Mouse (Mus musculus): ENCODE measurements around the gene Ppp1r35. TPM values are rescaled to one million over a fixed set of nuclear protein-coding genes. Genes with fewer than 3 reads are reported as not detected.
A peak's percentile ranks its signal among the peaks of the same experiment; 100 is the strongest.
"Not testable (repeated sequence)": the region's sequence is repeated elsewhere in the genome, so short reads cannot be mapped to it uniquely, and the experiment has no call there.

Ppp1r35 gene
- total RNA-seq, 1 experiment from 2014 or later, result 61.5 TPM

GRCm38 (mm10) chr5:137748130-137748770 lies 30.4 kb upstream of the Ppp1r35 start:
- peak; percentile 43 to 50; a peak in 3 of 4 replicates for ATAC-seq (replicated peaks in 1 of 2; ENCODE audit: insufficient read depth in 1 of 2, low FRiP score in 2 of 2, low TSS enrichment in 1 of 2, low read depth in 1 of 2, poor library complexity in 2 of 2, severe bottlenecking in 2 of 2)

GRCm38 (mm10) chr5:137749196-137749836 lies 29.3 kb upstream of the Ppp1r35 start:
- peak in 1 of 2 experiments; percentile 5; a peak in 1 of 4 replicates for ATAC-seq (replicated peaks in 1 of 2; ENCODE audit: insufficient read depth in 1 of 2, low FRiP score in 2 of 2, low TSS enrichment in 1 of 2, low read depth in 1 of 2, poor library complexity in 2 of 2, severe bottlenecking in 2 of 2)

GRCm38 (mm10) chr5:137750212-137750611 lies 28.4 kb upstream of the Ppp1r35 start:
- ATAC-seq (replicated peaks in 1 of 2; ENCODE audit: insufficient read depth in 1 of 2, low FRiP score in 2 of 2, low TSS enrichment in 1 of 2, low read depth in 1 of 2, poor library complexity in 2 of 2, severe bottlenecking in 2 of 2), result not testable (repeated sequence)

GRCm38 (mm10) chr5:137751221-137751887 lies 27.3 kb upstream of the Ppp1r35 start:
- no peak for ATAC-seq (replicated peaks in 1 of 2; ENCODE audit: insufficient read depth in 1 of 2, low FRiP score in 2 of 2, low TSS enrichment in 1 of 2, low read depth in 1 of 2, poor library complexity in 2 of 2, severe bottlenecking in 2 of 2)

GRCm38 (mm10) chr5:137751988-137752387 lies 26.7 kb upstream of the Ppp1r35 start:
- ATAC-seq (replicated peaks in 1 of 2; ENCODE audit: insufficient read depth in 1 of 2, low FRiP score in 2 of 2, low TSS enrichment in 1 of 2, low read depth in 1 of 2, poor library complexity in 2 of 2, severe bottlenecking in 2 of 2), result no peak

- no peak for ATAC-seq (replicated peaks in 1 of 2; ENCODE audit: insufficient read depth in 1 of 2, low FRiP score in 2 of 2, low TSS enrichment in 1 of 2, low read depth in 1 of 2, poor library complexity in 2 of 2, severe bottlenecking in 2 of 2)
These were observed 25.4 kb upstream of the Ppp1r35 start for GRCm38 (mm10) chr5:137753111-137753832.

GRCm38 (mm10) chr5:137755425-137755824 lies 23.2 kb upstream of the Ppp1r35 start:
- no peak for ATAC-seq (replicated peaks in 1 of 2; ENCODE audit: insufficient read depth in 1 of 2, low FRiP score in 2 of 2, low TSS enrichment in 1 of 2, low read depth in 1 of 2, poor library complexity in 2 of 2, severe bottlenecking in 2 of 2)

- no peak for ATAC-seq (replicated peaks in 1 of 2; ENCODE audit: insufficient read depth in 1 of 2, low FRiP score in 2 of 2, low TSS enrichment in 1 of 2, low read depth in 1 of 2, poor library complexity in 2 of 2, severe bottlenecking in 2 of 2)
These were observed 22.5 kb upstream of the Ppp1r35 start for GRCm38 (mm10) chr5:137756106-137756505.

- peak; percentile 72 to 77; a peak in 3 of 4 replicates for ATAC-seq (replicated peaks in 1 of 2; ENCODE audit: insufficient read depth in 1 of 2, low FRiP score in 2 of 2, low TSS enrichment in 1 of 2, low read depth in 1 of 2, poor library complexity in 2 of 2, severe bottlenecking in 2 of 2)
These were observed 21.6 kb upstream of the Ppp1r35 start for GRCm38 (mm10) chr5:137756882-137757661.

GRCm38 (mm10) chr5:137757887-137758286 lies 20.8 kb upstream of the Ppp1r35 start:
- ATAC-seq (replicated peaks in 1 of 2; ENCODE audit: insufficient read depth in 1 of 2, low FRiP score in 2 of 2, low TSS enrichment in 1 of 2, low read depth in 1 of 2, poor library complexity in 2 of 2, severe bottlenecking in 2 of 2), result no peak

GRCm38 (mm10) chr5:137758921-137759534 lies 19.6 kb upstream of the Ppp1r35 start:
- ATAC-seq (replicated peaks in 1 of 2; ENCODE audit: insufficient read depth in 1 of 2, low FRiP score in 2 of 2, low TSS enrichment in 1 of 2, low read depth in 1 of 2, poor library complexity in 2 of 2, severe bottlenecking in 2 of 2), result no peak

GRCm38 (mm10) chr5:137759971-137760412 lies 18.7 kb upstream of the Ppp1r35 start:
- peak; percentile 77 to 87 for ATAC-seq (replicated peaks in 1 of 2; ENCODE audit: insufficient read depth in 1 of 2, low FRiP score in 2 of 2, low TSS enrichment in 1 of 2, low read depth in 1 of 2, poor library complexity in 2 of 2, severe bottlenecking in 2 of 2)

- no peak for ATAC-seq (replicated peaks in 1 of 2; ENCODE audit: insufficient read depth in 1 of 2, low FRiP score in 2 of 2, low TSS enrichment in 1 of 2, low read depth in 1 of 2, poor library complexity in 2 of 2, severe bottlenecking in 2 of 2)
These were observed 13.9 kb upstream of the Ppp1r35 start for GRCm38 (mm10) chr5:137764609-137765340.

- ATAC-seq (replicated peaks in 1 of 2; ENCODE audit: insufficient read depth in 1 of 2, low FRiP score in 2 of 2, low TSS enrichment in 1 of 2, low read depth in 1 of 2, poor library complexity in 2 of 2, severe bottlenecking in 2 of 2), result no peak
These were observed 12.4 kb upstream of the Ppp1r35 start for GRCm38 (mm10) chr5:137766270-137766669.

- no peak for ATAC-seq (replicated peaks in 1 of 2; ENCODE audit: insufficient read depth in 1 of 2, low FRiP score in 2 of 2, low TSS enrichment in 1 of 2, low read depth in 1 of 2, poor library complexity in 2 of 2, severe bottlenecking in 2 of 2)
These were observed 10.2 kb upstream of the Ppp1r35 start for GRCm38 (mm10) chr5:137768475-137768874.

- ATAC-seq (replicated peaks in 1 of 2; ENCODE audit: insufficient read depth in 1 of 2, low FRiP score in 2 of 2, low TSS enrichment in 1 of 2, low read depth in 1 of 2, poor library complexity in 2 of 2, severe bottlenecking in 2 of 2), result peak; percentile 69 to 84
These were observed 7.9 kb upstream of the Ppp1r35 start for GRCm38 (mm10) chr5:137770709-137771108.

All from hematopoietic stem cell, adult 5-6 weeks (primary cell).